Comparison of ENCODE assay signal across 7 mouse cellular contexts in the genomic region with DNA sequence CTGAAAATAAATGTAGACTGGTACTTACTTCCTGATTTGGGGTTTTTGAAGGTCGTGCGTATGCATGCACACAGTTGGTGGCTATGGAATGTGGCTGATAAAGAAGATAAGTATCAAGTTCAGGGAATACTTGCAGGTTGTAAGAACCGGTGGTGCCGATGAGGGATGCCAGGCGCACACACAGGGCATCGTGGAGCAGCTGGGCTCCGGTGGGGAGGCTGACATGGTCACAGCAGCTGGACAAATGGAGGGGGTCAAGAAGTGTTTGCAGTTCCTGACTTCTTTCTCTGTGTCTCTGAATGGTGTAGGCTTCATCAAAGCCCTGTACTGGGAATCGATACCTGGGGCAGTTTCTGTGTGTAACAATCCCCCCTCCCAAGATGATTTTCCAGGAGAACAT.
"Had no signal": no experiment of that assay in that cellular context is flagged by ENCODE, and none has a peak within 500 bp of the region (broad histone marks: within the 10 kb centered on the region; RNA-seq: fewer than 3 reads in every experiment).

No protein-coding gene starts in this region.

- DNase-seq: kidney, adult 2 months; left cerebral cortex, postnatal 4 days; lung, adult 18-20 months; midbrain, embryonic 14.5 days; right cerebral cortex, postnatal 14 days; thymus, adult 2 months; thymus, postnatal 25 days had no signal
